In the genomic region with DNA sequence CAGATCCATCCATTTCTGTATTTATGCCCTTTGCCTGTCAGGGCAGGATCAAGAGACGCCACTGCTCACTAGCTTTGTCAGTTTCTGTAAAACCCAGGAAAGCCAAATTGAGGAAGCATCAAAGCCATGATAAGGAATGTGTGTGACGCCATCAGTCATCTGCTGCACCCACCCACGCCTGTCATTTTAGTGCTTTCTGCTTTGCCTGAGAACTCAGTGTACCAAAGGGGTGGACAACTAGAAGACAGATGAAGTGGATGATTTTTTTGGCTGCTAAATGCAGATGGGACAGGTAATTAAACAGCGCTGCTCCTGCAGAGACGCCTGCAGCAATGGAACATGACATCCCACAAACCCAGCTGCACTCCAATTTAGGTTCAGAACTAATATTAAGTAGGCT, we compare ENCODE assay signal across 15 mouse cellular contexts. TPM values are rescaled to one million over a fixed set of nuclear protein-coding genes. Genes with fewer than 3 reads are reported as not detected.
DNase-seq lines count a peak whose midpoint lies in the region.
"Had no signal": no experiment of that assay in that cellular context is flagged by ENCODE, and none has a peak within 500 bp of the region (broad histone marks: within the 10 kb centered on the region; RNA-seq: fewer than 3 reads in every experiment).

No protein-coding gene starts in this region.

- peak; percentile 9 to 37 for DNase-seq in adrenal gland, adult (ENCODE audit: inconsistent age in 2 of 2, low spot score in 1 of 2)
- no peak for DNase-seq in adrenal gland, postnatal 10 days
- DNase-seq in left cerebral cortex, adult 18-20 months (ENCODE audit: low spot score in 2 of 2), result peak; percentile 34 to 49
- no peak for DNase-seq in left cerebral cortex, postnatal 4 days
- peak; percentile 45 to 71 for DNase-seq in layer of hippocampus, adult 18-20 months (ENCODE audit: low spot score in 2 of 2)
- peak; percentile 24 to 37 for DNase-seq in left cerebral cortex, postnatal 14 days (ENCODE audit: low spot score in 2 of 2)
- no peak for DNase-seq in neural tube, embryonic 10.5 days (ENCODE audit: extremely low spot score, low spot score)
- no peak for DNase-seq in Muller cell, postnatal 12 days (ENCODE audit: inconsistent ontology term)
- DNase-seq: gastrocnemius, adult 2 months; heart, postnatal 10 days; kidney, adult 11 months; kidney, postnatal 10 days; midbrain, embryonic 14.5 days; spleen, adult 18-20 months; thymus, postnatal 14 days had no signal

- intact Hi-C loops in left cerebral cortex, postnatal 4 days (cut with DNase I), result loop anchor here (10.0 kb wide), 1 partner anchor 1758 kb away; no protein-coding TSS in a partner anchor
- intact Hi-C loops in left cerebral cortex, postnatal 14 days (cut with DNase I), result no loop called here

RNA-seq across cellular contexts. Expression of gene Patj, which starts 57.6 kb away (rescaled TPM):
- total RNA-seq in adrenal gland, postnatal 10 days (2021), result 1 to 10 TPM; 6.6 to 7.7 TPM
- 10 to 100 TPM; 11.8 to 14.7 TPM for total RNA-seq in left cerebral cortex, adult 18-20 months (2021)
- 1 to 10 TPM; 8.0 to 9.3 TPM for total RNA-seq in left cerebral cortex, postnatal 4 days (2021)
- total RNA-seq in layer of hippocampus, adult 18-20 months (2021), result 1 to 10 TPM; 4.5 to 5.5 TPM
- total RNA-seq in left cerebral cortex, postnatal 14 days (2021), result 1 to 10 TPM; 7.8 to 8.4 TPM

Comparison
In these comparisons a context has a peak if more than half of its experiments do, and no peak if none do; other contexts are left out.
1. DNase-seq: peak in adrenal gland, adult (2 of 2), left cerebral cortex, adult 18-20 months (2 of 2), layer of hippocampus, adult 18-20 months (2 of 2) and left cerebral cortex, postnatal 14 days (2 of 2); none in adrenal gland, postnatal 10 days (single experiment), left cerebral cortex, postnatal 4 days (single experiment), neural tube, embryonic 10.5 days (single experiment) and Muller cell, postnatal 12 days (single experiment).